Comparison of ENCODE assay signal across 40 mouse cellular contexts in the genomic region with DNA sequence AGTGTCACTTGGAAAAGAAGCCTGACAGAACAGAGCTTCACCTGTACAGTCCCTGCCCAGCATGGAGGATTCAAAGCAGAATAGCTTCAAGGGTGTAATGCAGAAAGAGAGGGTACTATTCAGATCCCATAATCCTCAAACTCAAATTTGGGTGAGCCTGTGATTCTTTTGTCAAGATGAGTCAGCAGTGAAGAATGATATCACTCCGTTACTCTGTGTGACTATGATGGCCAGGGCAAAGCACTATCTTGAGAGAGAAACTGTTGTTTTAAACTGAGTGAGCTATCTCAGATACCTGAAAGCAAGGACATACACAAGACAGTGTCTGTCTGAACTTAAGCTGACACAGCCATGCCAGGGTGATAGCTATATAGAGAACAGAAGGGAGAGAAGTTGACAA. TPM values are rescaled to one million over a fixed set of nuclear protein-coding genes. Genes with fewer than 3 reads are reported as not detected.
"Had no signal": no experiment of that assay in that cellular context is flagged by ENCODE, and none has a peak within 500 bp of the region (broad histone marks: within the 10 kb centered on the region; RNA-seq: fewer than 3 reads in every experiment).

No protein-coding gene starts in this region.

- H3K36me3 ChIP-seq: heart, embryonic 12.5 days; hindbrain, embryonic 13.5 days; hindbrain, embryonic 15.5 days; kidney, embryonic 15.5 days; limb, embryonic 10.5 days; limb, embryonic 12.5 days; liver, embryonic 13.5 days; liver, embryonic 15.5 days had no signal

- H3K27ac ChIP-seq: heart, adult 2 months; hindbrain, embryonic 13.5 days; hindbrain, embryonic 15.5 days; hindbrain, postnatal 0 days; kidney, embryonic 15.5 days; kidney, postnatal 0 days; left cerebral cortex, adult 2 months; limb, embryonic 10.5 days; limb, embryonic 12.5 days; liver, embryonic 13.5 days; liver, embryonic 15.5 days had no signal

- H3K4me3 ChIP-seq: heart, adult 2 months; heart, embryonic 12.5 days; hindbrain, embryonic 13.5 days; hindbrain, embryonic 15.5 days; kidney, embryonic 15.5 days; left cerebral cortex, adult 2 months; limb, embryonic 10.5 days; limb, embryonic 12.5 days; liver, embryonic 13.5 days; liver, embryonic 15.5 days had no signal

- H3K9ac ChIP-seq: heart, embryonic 12.5 days; hindbrain, embryonic 13.5 days; hindbrain, embryonic 15.5 days; kidney, embryonic 15.5 days; limb, embryonic 12.5 days; liver, embryonic 13.5 days; liver, embryonic 15.5 days had no signal

- DNase-seq: gastrocnemius, postnatal 14 days; gastrocnemius, postnatal 36 days; heart, adult 11 months; heart, adult 2 months; heart, postnatal 10 days; heart, postnatal 4 days; kidney, adult 11 months; kidney, adult 2 months; kidney, adult 9 months; kidney, postnatal 14 days; kidney, postnatal 36 days; layer of hippocampus, adult 9-11 months; liver; liver, embryonic 13.5 days had no signal

- H3K4me1 ChIP-seq: heart, embryonic 12.5 days; hindbrain, embryonic 13.5 days; hindbrain, embryonic 15.5 days; kidney, embryonic 15.5 days; limb, embryonic 10.5 days; limb, embryonic 12.5 days; liver, embryonic 13.5 days; liver, embryonic 15.5 days had no signal

- H3K4me2 ChIP-seq: heart, embryonic 12.5 days; hindbrain, embryonic 13.5 days; hindbrain, embryonic 15.5 days; kidney, embryonic 15.5 days; limb, embryonic 12.5 days; liver, embryonic 11.5 days; liver, embryonic 13.5 days; liver, embryonic 15.5 days had no signal

- ATAC-seq: hindbrain, postnatal 0 days; intestine, embryonic 16.5 days had no signal

- H3K9me3 ChIP-seq: heart, embryonic 12.5 days; hindbrain, embryonic 13.5 days; hindbrain, embryonic 15.5 days; kidney, embryonic 15.5 days; limb, embryonic 10.5 days; limb, embryonic 12.5 days; liver, embryonic 13.5 days; liver, embryonic 15.5 days had no signal

- H3K27me3 ChIP-seq: heart, embryonic 12.5 days; hindbrain, embryonic 13.5 days; hindbrain, embryonic 15.5 days; kidney, embryonic 15.5 days; limb, embryonic 12.5 days; liver, embryonic 13.5 days; liver, embryonic 15.5 days had no signal

RNA-seq across cellular contexts. Expression of a gene that starts 11.9 kb away (rescaled TPM):
- total RNA-seq: gastrocnemius, adult 18-20 months; gastrocnemius, adult 8-10 months; gastrocnemius, postnatal 14 days; gastrocnemius, postnatal 36 days; heart, adult 2 months; heart, postnatal 10 days; heart, postnatal 25 days; heart, postnatal 4 days; hindbrain, postnatal 0 days; layer of hippocampus, adult 18-20 months; layer of hippocampus, adult 8-10 months; layer of hippocampus, postnatal 25 days; left cerebral cortex, adult 2 months; left cerebral cortex, postnatal 14 days; left cerebral cortex, postnatal 36 days had no signal
- polyA plus RNA-seq: gonadal fat pad, adult 2 months; heart, adult 2 months; heart, embryonic 12.5 days; heart, embryonic 14.5 days; hindbrain, embryonic 11.5 days; hindbrain, embryonic 13.5 days; hindbrain, embryonic 15.5 days; hindbrain, postnatal 0 days; intestine, embryonic 14.5 days; intestine, embryonic 16.5 days; kidney, adult 2 months; kidney, embryonic 15.5 days; kidney, postnatal 0 days; large intestine, adult 2 months; limb, embryonic 10.5 days; limb, embryonic 12.5 days; limb, embryonic 14.5 days; liver, embryonic 11.5 days; liver, embryonic 13.5 days; liver, embryonic 15.5 days had no signal
